Mouse (Mus musculus): ENCODE measurements at regions not wholly inside any gene's neighbourhood (a gene's known extent, or its start where the extent isn't known, plus 50 kb on each side); places are given as distances from the start of the nearest gene placed in this dataset.

GRCm38 (mm10) chr14:87346812-87347211, 69.6 kb upstream of the Tdrd3 start:
- DNase-seq (ENCODE audit: low read depth, low spot score), result no peak

- no peak for DNase-seq (ENCODE audit: low read depth, low spot score)
Observed at GRCm38 (mm10) chr14:87348825-87349224, 67.6 kb upstream of the Tdrd3 start.

- no peak for DNase-seq (ENCODE audit: low read depth, low spot score)
Observed at GRCm38 (mm10) chr14:87365793-87366192, 50.6 kb upstream of the Tdrd3 start.
